ENCODE assay signal across 8 mouse cellular contexts in the genomic region with DNA sequence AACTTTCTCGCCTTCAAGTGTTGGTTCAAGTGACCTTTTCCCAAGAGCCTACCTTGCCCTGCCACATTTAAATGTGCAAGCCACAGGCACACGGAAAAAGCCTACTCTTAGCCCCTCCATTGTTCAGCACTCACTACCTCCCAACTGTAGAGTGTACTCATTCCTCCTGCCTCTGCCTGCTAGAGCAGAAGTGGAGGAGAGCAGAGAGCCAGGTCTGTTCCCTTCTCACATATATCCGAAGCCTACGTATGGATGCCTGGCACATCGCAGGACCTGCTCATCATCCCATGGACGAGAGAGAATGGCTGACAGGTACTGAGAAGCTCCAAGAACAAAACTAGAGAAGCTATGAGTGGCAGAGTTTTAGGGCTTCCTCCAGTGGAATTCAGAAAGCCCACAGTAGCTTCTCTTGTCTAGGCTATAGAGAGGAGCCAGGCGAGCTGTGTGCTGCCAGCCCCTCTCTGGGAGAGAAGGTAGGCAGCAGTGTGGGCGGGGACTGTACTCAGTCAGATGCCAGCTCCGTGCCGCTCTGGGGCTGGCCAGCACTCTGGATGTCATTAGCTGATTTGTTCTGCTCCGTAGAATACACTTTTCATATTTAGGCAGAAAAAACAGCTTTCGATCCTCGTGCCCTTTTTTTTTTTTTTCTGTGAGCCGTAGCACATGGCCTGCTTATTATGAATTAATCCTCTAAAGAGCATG.
DNase-seq lines count a peak whose midpoint lies in the region; ATAC-seq lines count a peak whose summit lies in the region.

No protein-coding gene starts in this region.

- peaks cover 33% of the 10 kb centered on the region for H3K4me1 ChIP-seq in heart, embryonic 15.5 days (replicated peaks)
- peaks cover 56% of the 10 kb centered on the region for H3K4me1 ChIP-seq in hindbrain, embryonic 12.5 days
- peaks cover 27% of the 10 kb centered on the region for H3K4me1 ChIP-seq in intestine, embryonic 16.5 days (ENCODE audit: control insufficient read depth, insufficient read depth, low read length)

- intact Hi-C loops in left cerebral cortex, postnatal 4 days (cut with DNase I) = no loop called here

- WGBS in heart, embryonic 15.5 days = 61% methylated on average over 14 of the region's 14 CpGs
- 44% methylated on average over 14 of the region's 14 CpGs for WGBS in hindbrain, embryonic 12.5 days
- WGBS in intestine, embryonic 16.5 days = 75% methylated on average over 14 of the region's 14 CpGs

- no peak overlapping the region for H3K4me2 ChIP-seq in heart, embryonic 15.5 days
- H3K4me2 ChIP-seq in hindbrain, embryonic 12.5 days (replicated peaks) = no peak overlapping the region
- no peak overlapping the region for H3K4me2 ChIP-seq in intestine, embryonic 16.5 days (ENCODE audit: low read depth, low read length)

- no peak overlapping the region for H3K4me3 ChIP-seq in heart, embryonic 15.5 days
- no peak overlapping the region for H3K4me3 ChIP-seq in hindbrain, embryonic 12.5 days
- H3K4me3 ChIP-seq in intestine, embryonic 16.5 days (ENCODE audit: low read length) = no peak overlapping the region

- DNase-seq in heart, adult 18-20 months = no peak
- DNase-seq in cerebellum, adult 9-10 months = peak; percentile 34
- DNase-seq in left cerebral cortex, postnatal 4 days = peak; percentile 85
- no peak for DNase-seq in thymus, postnatal 14 days
- no peak for DNase-seq in testis, postnatal 14 days (ENCODE audit: low spot score)

- H3K27ac ChIP-seq in heart, embryonic 15.5 days = no peak overlapping the region
- H3K27ac ChIP-seq in hindbrain, embryonic 12.5 days = peak overlapping the region; percentile 65
- no peak overlapping the region for H3K27ac ChIP-seq in intestine, embryonic 16.5 days (ENCODE audit: low read length)

- ATAC-seq in heart, embryonic 15.5 days (replicated peaks; ENCODE audit: insufficient number of reproducible peaks, insufficient read depth, low FRiP score, low read depth) = peak; percentile 58; the same call in 1 of the 2 replicates
- peak; percentile 86 for ATAC-seq in hindbrain, embryonic 12.5 days (ENCODE audit: low FRiP score)
- no peak for ATAC-seq in intestine, embryonic 16.5 days

- H3K9ac ChIP-seq in heart, embryonic 15.5 days = no peak overlapping the region
- 0 out of 2 replicates have a peak overlapping the region, but pooled peaks have one; percentile 13 for H3K9ac ChIP-seq in hindbrain, embryonic 12.5 days
- H3K9ac ChIP-seq in intestine, embryonic 16.5 days (ENCODE audit: low read depth, low read length) = no peak overlapping the region

- no peaks in the 10 kb centered on the region for H3K27me3 ChIP-seq in heart, embryonic 15.5 days
- H3K27me3 ChIP-seq in hindbrain, embryonic 12.5 days = 0 out of 2 replicates have a peak, but pooled peaks cover 6% of the 10 kb centered on the region
- H3K27me3 ChIP-seq in intestine, embryonic 16.5 days (replicated peaks; ENCODE audit: control insufficient read depth, insufficient read depth, low read length) = 0 out of 2 replicates have a peak, but pooled peaks cover 2% of the 10 kb centered on the region

- no peaks in the 10 kb centered on the region for H3K36me3 ChIP-seq in heart, embryonic 15.5 days
- no peaks in the 10 kb centered on the region for H3K36me3 ChIP-seq in hindbrain, embryonic 12.5 days
- no peaks in the 10 kb centered on the region for H3K36me3 ChIP-seq in intestine, embryonic 16.5 days (ENCODE audit: control insufficient read depth, insufficient read depth, low read length)

- H3K9me3 ChIP-seq in heart, embryonic 15.5 days (replicated peaks) = no peaks in the 10 kb centered on the region
- no peaks in the 10 kb centered on the region for H3K9me3 ChIP-seq in hindbrain, embryonic 12.5 days (replicated peaks)
- peaks cover 4% of the 10 kb centered on the region; the same call in 1 of the 2 replicates for H3K9me3 ChIP-seq in intestine, embryonic 16.5 days (ENCODE audit: control insufficient read depth, low read length)

Comparison
In these comparisons a context has a peak if more than half of its experiments do, and no peak if none do; other contexts are left out.
1. DNase-seq: peak in cerebellum, adult 9-10 months (single experiment) and left cerebral cortex, postnatal 4 days (single experiment); none in heart, adult 18-20 months (0 of 2), thymus, postnatal 14 days (single experiment) and testis, postnatal 14 days (single experiment).